ENCODE assay signal across 8 mouse cellular contexts in genomic region chr2:157559858-157560257, GRCm38 (mm10). TPM values are rescaled to one million over a fixed set of nuclear protein-coding genes. Genes with fewer than 3 reads are reported as not detected.
A peak's percentile ranks its signal among the peaks of the same experiment; 100 is the strongest.
DNase-seq lines count a peak whose midpoint lies in the region; ATAC-seq lines count a peak whose summit lies in the region.

TSS of gene Nnat (plus strand) at chr2:157560078.

- no peak for DNase-seq in kidney, adult 18-20 months
- DNase-seq in adrenal gland, adult 2 months: peak; percentile 38
- DNase-seq in right cerebral cortex, postnatal 4 days: peak; percentile 85
- DNase-seq in MN1 (ENCODE audit: low spot score): no peak

- H3K27ac ChIP-seq in kidney, embryonic 15.5 days: peak within 1 kb of the TSS; percentile 56; the same call in 1 of the 2 replicates
- H3K27ac ChIP-seq in embryonic facial prominence, embryonic 12.5 days: peak within 1 kb of the TSS; percentile 88
- no peak within 1 kb of the TSS; the same call in 1 of the 2 replicates for H3K27ac ChIP-seq in intestine, embryonic 16.5 days (ENCODE audit: low read length)
- H3K27ac ChIP-seq in liver, embryonic 16.5 days (ENCODE audit: low read length): no peak within 1 kb of the TSS

- H3K4me2 ChIP-seq in kidney, embryonic 15.5 days: peak within 1 kb of the TSS; percentile 80
- H3K4me2 ChIP-seq in embryonic facial prominence, embryonic 12.5 days (replicated peaks): peak within 1 kb of the TSS; percentile 60
- H3K4me2 ChIP-seq in intestine, embryonic 16.5 days (ENCODE audit: low read depth, low read length): peak within 1 kb of the TSS; percentile 74
- H3K4me2 ChIP-seq in liver, embryonic 16.5 days (ENCODE audit: low read depth, low read length): peak within 1 kb of the TSS; percentile 40

- no peak for ATAC-seq in kidney, embryonic 15.5 days (replicated peaks; ENCODE audit: low FRiP score)
- ATAC-seq in embryonic facial prominence, embryonic 12.5 days (ENCODE audit: insufficient number of reproducible peaks, insufficient read depth, low FRiP score, low TSS enrichment): no peak; the same call in 1 of the 2 replicates
- no peak for ATAC-seq in intestine, embryonic 16.5 days
- no peak for ATAC-seq in liver, embryonic 16.5 days (ENCODE audit: low read depth)

- peaks cover 27% of the 10 kb centered on the region for H3K9me3 ChIP-seq in kidney, embryonic 15.5 days (replicated peaks)
- H3K9me3 ChIP-seq in embryonic facial prominence, embryonic 12.5 days: peaks cover 45% of the 10 kb centered on the region
- H3K9me3 ChIP-seq in intestine, embryonic 16.5 days (ENCODE audit: control insufficient read depth, low read length): peaks cover 30% of the 10 kb centered on the region
- peaks cover 3% of the 10 kb centered on the region; the same call in 1 of the 2 replicates for H3K9me3 ChIP-seq in liver, embryonic 16.5 days (replicated peaks; ENCODE audit: control insufficient read depth, low read length)

- peaks cover 73% of the 10 kb centered on the region for H3K36me3 ChIP-seq in kidney, embryonic 15.5 days
- peaks cover 77% of the 10 kb centered on the region for H3K36me3 ChIP-seq in embryonic facial prominence, embryonic 12.5 days
- peaks cover 33% of the 10 kb centered on the region for H3K36me3 ChIP-seq in intestine, embryonic 16.5 days (ENCODE audit: control insufficient read depth, insufficient read depth, low read length)
- H3K36me3 ChIP-seq in liver, embryonic 16.5 days (ENCODE audit: control insufficient read depth, insufficient read depth): no peaks in the 10 kb centered on the region

- WGBS in kidney, embryonic 15.5 days: 55% methylated on average over 27 of the region's 27 CpGs
- WGBS in embryonic facial prominence, embryonic 12.5 days: 55% methylated on average over 27 of the region's 27 CpGs
- 53% methylated on average over 27 of the region's 27 CpGs for WGBS in intestine, embryonic 16.5 days
- 44% methylated on average over 27 of the region's 27 CpGs for WGBS in liver, embryonic 16.5 days (ENCODE audit: insufficient replicate concordance)

- H3K4me3 ChIP-seq in kidney, embryonic 15.5 days (replicated peaks): peak within 1 kb of the TSS; percentile 53
- peak within 1 kb of the TSS; percentile 59 for H3K4me3 ChIP-seq in embryonic facial prominence, embryonic 12.5 days
- H3K4me3 ChIP-seq in intestine, embryonic 16.5 days (ENCODE audit: low read length): peak within 1 kb of the TSS; percentile 52
- H3K4me3 ChIP-seq in liver, embryonic 16.5 days (ENCODE audit: low read depth, low read length): peak within 1 kb of the TSS; percentile 29

- H3K27me3 ChIP-seq in kidney, embryonic 15.5 days: no peaks in the 10 kb centered on the region
- H3K27me3 ChIP-seq in embryonic facial prominence, embryonic 12.5 days: no peaks in the 10 kb centered on the region
- H3K27me3 ChIP-seq in intestine, embryonic 16.5 days (replicated peaks; ENCODE audit: control insufficient read depth, insufficient read depth, low read length): no peaks in the 10 kb centered on the region
- peaks cover 23% of the 10 kb centered on the region for H3K27me3 ChIP-seq in liver, embryonic 16.5 days (ENCODE audit: control insufficient read depth, insufficient read depth, low read depth, low read length)

- H3K4me1 ChIP-seq in kidney, embryonic 15.5 days: peaks cover 40% of the 10 kb centered on the region
- H3K4me1 ChIP-seq in embryonic facial prominence, embryonic 12.5 days: peaks cover 40% of the 10 kb centered on the region
- peaks cover 14% of the 10 kb centered on the region for H3K4me1 ChIP-seq in intestine, embryonic 16.5 days (ENCODE audit: control insufficient read depth, insufficient read depth, low read length)
- no peaks in the 10 kb centered on the region for H3K4me1 ChIP-seq in liver, embryonic 16.5 days (ENCODE audit: control insufficient read depth, low read depth, low read length)

- H3K9ac ChIP-seq in kidney, embryonic 15.5 days: peak within 1 kb of the TSS; percentile 55
- peak within 1 kb of the TSS; percentile 72 for H3K9ac ChIP-seq in embryonic facial prominence, embryonic 12.5 days
- H3K9ac ChIP-seq in intestine, embryonic 16.5 days (ENCODE audit: low read depth, low read length): peak within 1 kb of the TSS; percentile 64
- H3K9ac ChIP-seq in liver, embryonic 16.5 days (ENCODE audit: low read depth, low read length): no peak within 1 kb of the TSS

RNA-seq across cellular contexts. Expression of gene Nnat, which starts in this region (rescaled TPM):
- 238 and 287 TPM in 2 replicates for polyA plus RNA-seq in kidney, embryonic 15.5 days (2015; fragmentation: Nextera tagmentation; extraction: Ambion mirVana)
- total RNA-seq in adrenal gland, adult 2 months (2021): 10 to 100 TPM; 32.4 to 94.3 TPM
- 111 and 203 TPM in 2 replicates for polyA plus RNA-seq in adrenal gland, adult 2 months (2012; rRNA removed)
- 1,910 and 2,445 TPM in 2 replicates for polyA plus RNA-seq in embryonic facial prominence, embryonic 12.5 days (2016; fragmentation: Nextera tagmentation; extraction: Ambion mirVana)
- polyA plus RNA-seq in intestine, embryonic 16.5 days (2015; fragmentation: Nextera tagmentation; extraction: Ambion mirVana): 302 and 323 TPM in 2 replicates
- polyA plus RNA-seq in liver, embryonic 16.5 days (2015; fragmentation: Nextera tagmentation; extraction: Ambion mirVana): 12.3 and 14.3 TPM in 2 replicates

Comparison
In these comparisons a context has a peak if more than half of its experiments do, and no peak if none do; other contexts are left out.
1. H3K27ac ChIP-seq: peak in kidney, embryonic 15.5 days (single experiment) and embryonic facial prominence, embryonic 12.5 days (single experiment); none in intestine, embryonic 16.5 days (single experiment) and liver, embryonic 16.5 days (single experiment).
2. DNase-seq: peak in adrenal gland, adult 2 months (single experiment) and right cerebral cortex, postnatal 4 days (single experiment); none in kidney, adult 18-20 months (single experiment) and MN1 (single experiment).
3. Peak in every context shown above with its lines, with median percentiles within 50 percentile points of each other: H3K4me2 ChIP-seq and H3K4me3 ChIP-seq.